Mouse (Mus musculus) kidney, adult 8-10 months (tissue): Measurements from ENCODE around the gene Eif4b.

Source experiments
- DNase-seq, 2 experiments: peaks; one replicate each; pipeline ENCODE4 v3.0.0; 2022

Gene Eif4b

DNA sequence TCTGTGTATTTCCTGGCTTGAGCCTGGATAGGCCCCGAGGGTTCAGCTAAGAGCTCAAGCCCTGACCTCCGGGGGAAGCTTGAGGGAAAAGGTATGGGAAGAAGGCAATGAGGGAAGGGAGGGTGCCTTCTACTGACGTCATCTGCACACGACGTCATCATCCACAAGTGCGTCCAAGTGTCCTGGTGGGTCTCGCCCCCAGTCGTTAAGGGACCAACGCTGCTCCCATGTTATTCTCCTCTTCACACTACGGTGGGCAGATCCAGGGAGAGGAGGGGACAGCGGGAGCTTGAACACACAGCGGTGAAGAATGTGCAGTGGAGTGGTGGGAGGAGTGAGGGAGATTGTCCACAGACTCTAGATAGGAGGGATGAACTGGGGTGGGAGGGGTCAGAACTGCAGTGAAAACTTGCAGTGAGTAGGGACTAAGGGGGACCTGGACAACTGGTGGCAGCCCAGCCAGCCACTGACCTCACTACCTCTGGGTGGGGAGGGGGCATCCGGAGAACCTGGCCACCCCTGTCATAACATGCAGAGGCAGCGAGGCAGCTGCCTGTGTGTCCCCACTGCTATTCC, 29.9 kb downstream of the Eif4b start:
- peak in 1 of 2 experiments; percentile 56 for DNase-seq

DNA sequence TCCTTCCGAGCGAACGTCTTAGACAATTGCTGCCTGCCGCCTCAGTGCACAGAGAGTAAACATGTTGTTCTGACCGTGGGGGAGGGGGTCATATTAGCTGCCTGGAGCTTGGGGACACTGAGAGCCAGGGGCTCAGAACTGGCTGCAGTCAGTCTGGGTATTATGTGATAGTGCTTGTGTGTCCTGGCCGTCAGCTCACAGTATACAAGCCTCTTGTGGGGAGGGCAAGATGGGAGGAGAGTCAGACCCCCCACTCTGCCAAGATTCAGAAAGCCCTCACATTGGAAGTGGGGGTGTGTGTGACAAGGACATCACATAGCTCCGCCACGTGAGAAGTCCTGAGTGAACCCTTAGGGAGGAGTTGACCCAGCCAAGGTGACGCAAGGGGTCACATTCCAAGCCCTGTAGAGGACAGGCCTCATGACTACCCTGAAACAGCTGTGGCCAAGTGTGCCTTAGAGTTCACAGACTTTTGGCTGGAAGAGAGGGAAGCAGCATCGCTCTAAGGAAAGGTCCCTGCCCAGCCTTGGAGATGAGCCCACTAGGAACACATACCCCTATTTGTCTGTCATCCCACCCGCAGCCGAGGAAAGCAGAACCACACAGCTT, 30.5 kb downstream of the Eif4b start:
- peak; percentile 95 to 97 for DNase-seq

GRCm38 (mm10) chr15:102105360-102105759, 31.8 kb downstream of the Eif4b start:
- DNase-seq, result peak; percentile 76 to 82

GRCm38 (mm10) chr15:102105764-102106730, 32.5 kb downstream of the Eif4b start:
- no peak for DNase-seq

DNA sequence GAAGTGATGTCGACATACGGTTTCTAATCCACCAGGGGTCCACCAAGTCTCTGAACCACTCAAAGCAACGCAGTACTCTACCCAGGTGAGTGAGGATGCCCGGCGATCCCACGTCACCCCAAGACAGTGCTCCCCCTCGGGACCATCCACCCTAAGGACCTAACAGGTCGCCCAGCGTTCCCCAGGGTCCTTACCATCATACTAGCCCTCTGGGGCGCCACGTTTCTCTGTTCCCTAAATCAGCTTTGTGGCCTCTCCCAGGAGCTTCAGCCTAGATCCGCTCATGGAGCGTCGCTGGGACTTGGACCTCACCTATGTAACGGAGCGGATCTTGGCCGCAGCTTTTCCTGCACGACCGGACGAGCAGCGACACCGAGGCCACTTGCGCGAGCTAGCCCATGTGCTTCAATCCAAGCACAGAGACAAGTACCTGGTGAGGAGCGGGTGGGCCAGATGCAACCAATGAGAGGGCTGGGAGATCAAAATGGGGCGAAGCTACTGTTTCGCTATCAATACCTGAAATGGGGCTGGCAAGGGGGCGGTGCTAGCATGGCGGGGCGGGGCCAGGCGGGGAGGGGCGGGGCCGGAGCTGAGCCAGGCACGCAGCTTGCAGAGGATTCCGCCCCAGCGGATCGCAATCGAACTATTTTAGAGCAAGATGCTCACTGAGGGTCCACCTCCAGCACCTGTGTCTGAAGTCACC, 33.3 kb downstream of the Eif4b start:
- no peak for DNase-seq

DNA sequence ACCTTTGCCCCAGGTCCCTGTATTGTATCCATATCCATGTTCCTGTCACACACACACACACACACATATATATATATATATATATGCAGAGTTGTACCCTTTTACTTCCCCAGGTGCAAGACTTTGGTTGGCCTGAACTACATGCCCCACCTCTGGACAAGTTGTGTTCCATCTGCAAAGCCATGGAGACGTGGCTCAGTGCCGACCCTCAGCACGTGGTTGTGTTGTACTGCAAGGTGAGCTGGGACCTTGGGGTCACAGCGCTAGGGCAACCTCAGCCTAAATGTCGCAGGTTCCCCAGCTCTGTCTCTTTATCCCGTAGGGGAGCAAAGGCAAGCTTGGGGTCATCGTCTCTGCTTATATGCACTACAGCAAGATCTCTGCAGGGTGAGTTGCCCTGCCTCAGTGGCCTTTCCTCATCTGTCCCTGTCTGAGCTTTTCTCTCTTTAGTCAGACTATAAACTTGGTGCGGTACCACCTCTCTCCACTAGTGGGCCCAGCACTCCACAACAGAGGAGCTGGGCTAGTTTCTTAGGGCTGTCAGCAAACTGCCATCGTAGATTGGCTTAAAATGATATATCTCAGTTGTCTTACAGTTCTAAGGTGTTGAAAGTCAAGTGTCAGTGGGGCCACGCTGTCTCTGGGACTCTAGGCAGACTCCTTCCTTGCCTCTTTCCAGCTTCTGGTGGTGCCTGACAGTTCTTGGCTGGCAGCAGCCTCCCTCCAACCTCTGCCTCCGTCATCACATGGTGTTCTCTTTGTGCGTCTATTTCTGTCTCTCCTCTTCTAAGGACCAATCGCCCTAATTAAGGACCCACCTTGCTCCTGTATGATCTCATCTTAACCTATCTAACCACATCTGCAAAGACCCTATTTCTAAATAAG, 34.4 kb downstream of the Eif4b start:
- DNase-seq, result peak in 1 of 2 experiments; percentile 77

- peak; percentile 74 to 83 for DNase-seq
Observed at GRCm38 (mm10) chr15:102108651-102109525, 35.3 kb downstream of the Eif4b start.

DNA sequence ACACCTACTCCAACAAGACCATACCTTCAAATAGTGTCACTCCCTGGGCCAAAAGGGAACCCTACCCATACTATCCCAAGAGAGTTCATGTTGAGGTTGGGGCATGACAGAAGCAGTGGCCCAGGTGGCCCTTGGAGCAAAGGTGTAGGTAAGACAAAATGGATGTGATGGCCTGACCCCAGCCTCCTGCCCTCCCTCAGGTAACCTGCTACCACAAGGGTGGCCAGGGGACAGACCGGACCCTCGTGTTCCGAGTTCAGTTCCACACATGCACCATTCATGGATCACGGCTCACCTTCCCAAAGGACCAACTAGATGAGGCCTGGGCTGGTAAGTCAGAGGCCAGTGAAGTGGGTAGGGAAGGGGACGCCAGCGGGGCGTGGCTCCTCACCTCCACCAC, 36.7 kb downstream of the Eif4b start:
- no peak for DNase-seq

GRCm38 (mm10) chr15:102110701-102111494, 37.3 kb downstream of the Eif4b start:
- DNase-seq, result no peak

DNA sequence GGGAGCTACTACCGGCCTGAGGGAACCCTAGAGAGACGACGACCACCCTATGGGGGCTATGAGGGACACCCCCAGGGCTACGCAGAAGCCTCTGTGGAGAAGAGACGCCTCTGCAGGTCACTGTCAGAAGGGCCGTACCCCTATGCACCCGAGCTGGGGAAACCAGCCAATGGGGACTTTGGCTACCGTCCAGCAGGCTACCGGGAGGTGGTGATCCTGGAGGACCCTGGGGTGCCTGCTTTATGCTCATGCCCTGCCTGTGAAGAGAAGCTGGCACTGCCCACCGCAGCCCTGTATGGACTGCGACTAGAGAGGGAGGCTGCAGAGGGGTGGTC, 37.9 kb downstream of the Eif4b start:
- no peak for DNase-seq

GRCm38 (mm10) chr15:102112181-102112580, 38.6 kb downstream of the Eif4b start:
- no peak for DNase-seq

- DNase-seq, result no peak
Observed at GRCm38 (mm10) chr15:102112827-102113226, 39.3 kb downstream of the Eif4b start.

DNA sequence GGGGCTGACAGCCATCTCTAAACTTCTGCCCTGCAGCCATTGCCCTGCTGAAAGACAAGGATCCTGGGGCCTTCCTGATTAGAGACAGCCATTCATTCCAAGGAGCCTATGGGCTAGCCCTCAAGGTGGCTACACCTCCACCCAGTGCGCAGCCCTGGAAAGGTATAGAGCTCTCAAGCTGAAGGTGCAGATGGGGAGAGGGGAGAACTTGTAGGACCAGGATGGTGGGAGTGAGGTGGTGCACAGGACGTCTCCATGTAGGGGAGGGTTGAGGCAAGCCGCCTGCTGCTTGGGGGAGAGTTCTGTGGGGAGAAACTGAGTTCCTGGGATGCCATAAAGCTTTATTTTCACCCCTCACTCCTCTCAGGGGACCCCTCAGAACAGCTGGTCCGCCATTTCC, 40.1 kb downstream of the Eif4b start:
- no peak for DNase-seq

- DNase-seq, result no peak
Observed at GRCm38 (mm10) chr15:102114651-102115260, 41.2 kb downstream of the Eif4b start.

DNA sequence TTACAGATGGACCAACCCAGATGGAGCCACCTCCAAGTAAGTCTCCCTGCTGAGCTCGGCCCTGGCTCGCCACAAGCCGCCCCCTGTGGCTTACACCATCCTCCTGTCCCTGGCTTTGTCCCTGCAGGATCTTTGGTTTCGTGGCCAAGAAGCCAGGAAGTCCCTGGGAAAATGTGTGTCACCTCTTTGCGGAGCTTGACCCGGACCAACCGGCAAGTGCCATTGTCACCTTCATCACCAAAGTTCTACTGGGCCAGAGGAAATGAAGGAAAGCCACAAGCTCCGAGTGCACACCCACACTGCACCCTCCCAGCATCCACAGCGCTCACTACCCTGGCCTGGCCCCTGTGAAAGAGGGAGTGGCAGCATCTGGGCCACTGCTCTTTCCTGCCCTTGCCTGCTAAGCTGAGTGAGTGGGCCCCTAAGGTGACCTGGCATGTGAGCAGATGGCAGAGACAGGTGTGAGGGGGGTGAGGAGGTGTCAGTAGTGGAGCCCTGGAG, 42.2 kb downstream of the Eif4b start:
- no peak for DNase-seq

DNA sequence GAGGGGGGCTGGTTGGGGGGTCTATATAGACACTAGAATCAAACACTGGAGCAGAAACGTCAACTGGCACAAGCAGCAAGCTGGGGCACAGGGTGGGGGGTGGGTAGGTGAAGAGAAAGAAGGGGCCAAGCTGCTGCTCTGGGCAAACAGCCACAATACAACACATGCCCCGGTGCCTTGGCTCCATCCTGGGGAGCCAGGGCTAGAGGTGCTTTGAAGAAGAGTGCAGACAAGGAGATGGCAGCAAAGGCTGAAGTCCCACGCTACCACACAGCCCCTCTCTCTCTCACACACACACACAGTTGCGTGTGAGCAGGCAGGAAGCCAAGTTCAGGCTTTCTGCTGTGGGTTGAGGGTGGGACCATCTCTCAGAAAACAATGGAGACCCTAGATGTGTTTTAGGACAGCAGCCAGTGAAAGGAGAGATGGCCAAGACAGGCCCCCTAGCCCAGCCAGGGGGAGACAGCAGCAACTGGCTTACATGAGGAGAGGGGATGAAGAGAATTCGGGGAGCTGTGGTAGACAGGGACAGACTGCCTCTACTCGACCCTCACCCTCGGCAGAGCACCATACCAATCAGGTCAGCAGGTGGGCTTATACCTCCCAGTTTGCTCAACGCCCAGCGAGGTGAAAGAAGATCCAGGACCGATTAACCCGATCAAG, 43.3 kb downstream of the Eif4b start:
- no peak for DNase-seq

DNA sequence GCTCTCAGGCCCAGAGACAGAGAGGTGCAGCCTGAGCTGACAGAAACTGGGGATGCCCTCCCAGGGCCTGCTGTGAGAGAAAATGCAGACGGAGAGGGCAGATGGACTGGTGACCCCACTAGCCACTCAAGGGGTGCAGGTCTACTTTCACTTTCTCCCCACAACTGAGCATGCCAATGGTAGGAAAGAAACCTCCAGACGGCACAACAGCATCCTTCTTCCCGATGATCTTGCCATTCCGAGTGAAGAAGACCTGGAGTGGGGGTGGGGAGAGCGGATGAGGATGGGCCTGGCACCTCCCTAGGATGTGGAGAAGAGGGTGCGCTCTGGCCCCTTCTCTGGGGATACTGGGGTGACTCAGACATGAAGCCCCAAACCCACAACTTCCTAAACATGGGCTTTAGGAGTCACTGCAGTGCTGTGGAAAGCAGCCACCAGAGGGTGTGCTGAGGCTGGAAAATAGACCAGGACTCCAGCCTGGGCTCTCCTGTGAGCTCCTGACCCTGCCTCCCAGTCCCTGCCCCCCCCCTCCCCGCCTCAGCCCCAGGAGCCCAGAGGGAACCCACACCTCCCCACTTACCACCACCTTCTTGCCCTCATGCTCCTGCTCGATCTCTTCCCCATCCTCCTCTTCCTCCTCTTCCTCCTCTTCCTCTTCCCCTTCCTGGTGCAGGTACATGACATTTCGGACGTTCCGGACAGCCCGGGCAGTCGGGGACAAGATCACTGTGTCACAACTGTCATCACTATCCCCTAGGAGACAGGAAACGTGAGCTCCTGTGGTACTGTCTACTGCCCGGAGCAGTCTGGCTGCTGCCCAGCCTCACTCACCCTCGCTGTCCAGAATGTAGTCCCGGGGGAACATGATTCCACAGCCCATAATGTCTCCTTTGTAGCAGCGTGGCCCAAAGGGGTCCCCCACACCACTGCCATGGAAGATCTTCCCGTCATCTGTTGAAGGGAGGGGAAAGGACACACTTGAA, 44.2 kb downstream of the Eif4b start:
- peak in 1 of 2 experiments; percentile 53 for DNase-seq

GRCm38 (mm10) chr15:102118591-102118990, 45.0 kb downstream of the Eif4b start:
- DNase-seq, result no peak
